Mouse (Mus musculus): ENCODE results near the gene Sirt2.

GRCm38 (mm10) chr7:28799994-28800393, 33.5 kb downstream of the Sirt2 start:
- TF ChIP-seq CTCF (IDR thresholded peaks at IDR 0.05; ENCODE audit: extremely low read depth, insufficient read length, insufficient replicate concordance, low read depth, low read length), result no peak
- TF ChIP-seq POLR2A (IDR thresholded peaks at IDR 0.05; ENCODE audit: low read depth, low read length), result no peak
